Mouse (Mus musculus) spleen, postnatal 36 days (tissue): ENCODE data around the gene Gm21969.

Experiments
- DNase-seq, 2 experiments: peaks; one replicate each; pipeline ENCODE4 v3.0.0; 2022; ENCODE audit warnings: low spot score in 2 of 2, mixed read lengths in 1 of 2

Gene Gm21969

GRCm38 (mm10) chr4:139585713-139586112, 17.3 kb upstream of the Gm21969 start:
- DNase-seq, result no peak

- no peak for DNase-seq
Measured at GRCm38 (mm10) chr4:139587370-139587769, 15.6 kb upstream of the Gm21969 start.

DNA sequence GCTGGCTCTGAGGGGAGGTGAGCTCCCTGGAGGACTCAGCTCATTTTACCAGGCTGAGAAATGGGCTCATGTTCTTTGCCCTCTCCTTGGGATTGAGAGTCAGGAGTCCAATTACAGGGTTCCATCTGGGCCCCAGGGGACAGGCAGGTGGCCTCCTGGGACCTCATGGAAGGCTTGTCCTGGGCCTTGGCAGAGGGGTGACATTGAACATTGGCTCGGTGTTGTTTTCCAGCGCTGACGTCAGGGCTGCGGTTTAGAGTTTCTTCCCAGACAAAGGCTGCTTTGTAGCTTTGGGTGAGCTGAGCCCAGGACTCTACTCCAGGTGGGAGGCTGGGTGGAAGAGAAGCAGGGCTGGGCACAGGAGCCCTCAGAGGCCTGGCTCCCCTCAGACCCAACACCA, 15.2 kb upstream of the Gm21969 start:
- no peak for DNase-seq

DNA sequence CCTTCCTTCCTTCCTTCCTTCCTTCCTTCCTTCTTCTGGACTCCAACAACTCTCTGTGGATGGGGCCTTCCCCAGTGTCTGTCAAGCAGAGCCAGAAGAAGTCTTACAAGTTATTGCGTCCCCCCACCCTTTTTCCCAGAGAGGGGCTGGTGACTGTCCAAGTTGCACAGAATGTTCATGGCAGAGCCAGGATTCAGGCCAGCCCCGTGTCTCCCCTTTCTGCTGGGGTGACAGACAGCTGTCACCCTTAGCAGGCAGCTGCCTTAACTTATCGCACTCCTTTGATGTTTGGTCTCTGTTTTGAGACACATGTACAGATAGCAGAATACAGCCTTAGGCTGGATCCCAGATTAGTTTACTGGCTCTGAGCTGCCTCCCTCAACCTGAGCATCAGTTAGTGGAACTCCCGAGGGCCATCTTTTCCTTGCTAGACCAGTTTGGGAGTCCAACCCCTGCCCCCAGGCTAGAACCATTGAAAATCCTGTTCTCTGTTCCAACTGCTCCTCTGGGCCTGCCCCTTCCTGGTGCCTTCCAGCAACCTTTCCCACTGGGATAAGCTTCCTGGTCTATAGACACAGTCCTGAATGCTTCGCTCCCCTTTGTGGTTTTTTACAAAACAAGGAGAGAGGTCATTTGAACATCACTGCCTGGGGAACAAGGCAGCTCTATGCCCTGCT, 13.5 kb upstream of the Gm21969 start:
- no peak for DNase-seq

GRCm38 (mm10) chr4:139590446-139590845, 12.5 kb upstream of the Gm21969 start:
- no peak for DNase-seq

- DNase-seq, result no peak
Measured at GRCm38 (mm10) chr4:139592895-139593294, 10.1 kb upstream of the Gm21969 start.

- DNase-seq, result no peak
Measured at GRCm38 (mm10) chr4:139593383-139593782, 9.6 kb upstream of the Gm21969 start.

GRCm38 (mm10) chr4:139594062-139594461, 8.9 kb upstream of the Gm21969 start:
- no peak for DNase-seq

DNA sequence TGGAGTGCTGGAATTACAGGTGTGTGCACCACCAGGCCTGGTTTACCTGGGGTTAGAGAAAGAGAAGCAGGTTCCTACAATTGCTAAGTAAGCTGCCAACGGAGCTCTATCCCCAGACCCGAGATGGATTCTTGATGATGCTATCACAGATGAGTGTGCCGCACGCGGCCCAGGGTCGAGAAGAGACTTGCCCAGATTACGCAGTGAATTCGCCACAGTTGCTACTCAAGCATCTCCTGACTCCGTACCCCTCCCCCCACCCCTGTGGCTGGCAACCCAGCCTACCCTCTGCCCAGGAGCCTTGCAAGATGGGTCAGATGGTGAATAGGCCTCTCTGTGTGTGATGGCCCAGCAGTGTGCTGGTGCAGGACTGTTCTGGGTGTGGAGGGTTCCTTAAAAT, 6.3 kb upstream of the Gm21969 start:
- no peak for DNase-seq

GRCm38 (mm10) chr4:139597286-139598284, 5.4 kb upstream of the Gm21969 start:
- no peak for DNase-seq

- no peak for DNase-seq
Measured at GRCm38 (mm10) chr4:139598356-139598755, 4.6 kb upstream of the Gm21969 start.

DNA sequence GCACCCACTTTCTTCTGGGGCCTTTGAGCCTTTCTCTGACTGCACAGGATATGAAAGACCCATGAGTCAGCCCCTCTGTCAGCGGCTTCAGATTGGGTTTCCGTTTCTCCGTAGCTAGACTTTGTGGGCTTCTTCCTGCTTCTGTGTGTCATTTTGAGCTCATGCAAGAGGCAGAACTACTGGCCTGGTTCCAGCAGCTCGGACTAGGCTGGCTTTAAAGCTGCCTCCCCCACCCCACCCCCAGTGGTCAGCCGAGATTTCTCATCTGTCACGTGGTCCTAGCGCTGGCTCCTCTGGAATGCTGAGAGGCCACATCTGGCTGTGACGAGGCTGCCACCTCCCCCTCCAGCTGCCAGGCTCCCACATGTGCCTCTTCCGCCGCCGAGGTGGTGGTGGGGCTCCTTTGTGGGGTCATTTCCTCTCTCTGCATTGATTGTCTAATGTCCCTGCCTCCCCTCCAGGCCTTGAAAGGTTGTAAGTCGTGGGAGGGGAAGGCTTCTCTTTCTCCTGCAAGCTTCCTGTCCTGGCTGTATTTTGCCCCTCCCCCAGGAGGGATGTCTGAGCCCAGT, 4.0 kb upstream of the Gm21969 start:
- peak; percentile 60 to 67 for DNase-seq

DNA sequence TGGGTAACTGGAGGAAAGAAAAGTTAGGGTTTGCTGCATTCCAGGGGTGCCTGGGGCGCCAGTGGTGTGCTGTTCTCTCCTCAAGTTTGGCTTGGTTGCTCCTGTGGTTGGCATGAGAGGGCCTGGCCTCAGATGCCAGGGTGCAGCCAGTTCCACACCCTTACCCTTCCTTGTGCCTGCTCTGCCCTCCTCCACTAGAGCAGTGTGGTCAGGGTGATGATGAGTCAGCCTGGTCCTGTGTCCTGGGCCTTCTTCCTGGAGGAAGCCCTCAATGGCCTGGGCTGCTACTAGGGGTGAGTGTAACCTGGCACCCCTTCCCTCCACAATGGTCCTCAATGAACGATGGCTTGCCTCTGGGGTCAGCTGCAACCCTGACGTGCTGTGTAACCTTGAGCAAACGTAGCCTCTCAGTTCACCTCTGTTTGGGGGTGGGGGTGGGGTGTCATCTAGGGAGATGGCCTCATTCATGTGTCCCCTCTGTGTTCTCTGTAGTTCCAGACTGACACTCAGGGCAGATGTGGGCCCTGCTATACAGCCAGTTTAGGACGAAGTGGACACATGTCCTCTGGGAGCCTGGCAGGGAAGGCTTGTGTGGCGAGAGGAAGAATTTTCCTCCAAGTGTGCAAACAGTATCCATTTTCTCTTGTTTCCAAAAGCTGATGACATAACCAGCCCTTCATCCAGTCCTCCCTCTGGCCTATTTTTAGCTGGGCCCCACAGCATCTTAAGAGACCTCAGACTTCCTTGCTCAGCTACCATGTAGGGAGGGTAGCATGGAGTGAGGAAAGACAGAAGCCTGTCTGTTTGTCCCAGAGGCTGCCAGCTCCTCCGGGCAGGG, 1.2 kb upstream of the Gm21969 start:
- DNase-seq, result no peak

DNA sequence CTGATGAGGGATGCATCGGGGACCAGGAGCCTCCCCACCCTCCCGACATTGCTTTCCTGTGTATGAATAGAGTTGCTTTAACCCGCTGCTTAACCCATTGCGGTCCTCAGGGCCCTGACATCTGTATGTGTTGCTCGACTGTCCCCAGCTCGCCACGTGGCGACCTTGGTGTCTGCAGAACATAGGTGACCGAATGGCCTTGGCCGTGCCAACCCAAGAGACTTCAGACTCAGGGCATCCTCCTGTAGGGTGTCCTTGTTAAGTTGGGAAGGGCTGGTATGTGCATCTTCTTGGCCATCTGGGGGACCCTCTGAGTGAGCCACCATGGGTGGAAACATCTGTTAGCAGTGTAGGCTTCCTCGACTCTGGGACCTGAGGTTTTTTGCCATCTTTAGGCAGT, 2.2 kb downstream of the Gm21969 start:
- no peak for DNase-seq

DNA sequence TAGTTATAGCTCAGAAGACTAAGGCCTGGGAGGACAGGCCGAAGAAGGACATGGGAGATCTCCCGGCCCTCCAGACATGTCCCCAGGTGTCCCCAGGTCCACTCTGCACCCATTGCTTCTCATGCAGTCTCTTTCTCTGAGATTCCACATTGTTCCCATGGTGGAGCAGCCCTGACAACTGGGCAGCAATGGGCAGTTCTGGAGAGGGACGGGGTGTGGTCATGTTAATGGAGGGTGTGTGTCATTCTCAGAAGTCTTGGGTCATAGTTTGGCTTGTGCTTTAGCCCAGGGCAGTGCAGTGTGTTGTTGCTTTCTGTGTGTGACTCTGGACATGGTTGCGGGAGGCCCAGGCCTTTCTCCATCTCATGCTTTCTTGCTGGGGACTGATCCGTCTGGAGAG, 3.7 kb downstream of the Gm21969 start:
- no peak for DNase-seq

GRCm38 (mm10) chr4:139608975-139609374, 6.0 kb downstream of the Gm21969 start:
- no peak for DNase-seq

GRCm38 (mm10) chr4:139610954-139611353, 8.0 kb downstream of the Gm21969 start:
- DNase-seq, result no peak

GRCm38 (mm10) chr4:139611542-139611953, 8.6 kb downstream of the Gm21969 start:
- DNase-seq, result peak; percentile 44 to 60

DNA sequence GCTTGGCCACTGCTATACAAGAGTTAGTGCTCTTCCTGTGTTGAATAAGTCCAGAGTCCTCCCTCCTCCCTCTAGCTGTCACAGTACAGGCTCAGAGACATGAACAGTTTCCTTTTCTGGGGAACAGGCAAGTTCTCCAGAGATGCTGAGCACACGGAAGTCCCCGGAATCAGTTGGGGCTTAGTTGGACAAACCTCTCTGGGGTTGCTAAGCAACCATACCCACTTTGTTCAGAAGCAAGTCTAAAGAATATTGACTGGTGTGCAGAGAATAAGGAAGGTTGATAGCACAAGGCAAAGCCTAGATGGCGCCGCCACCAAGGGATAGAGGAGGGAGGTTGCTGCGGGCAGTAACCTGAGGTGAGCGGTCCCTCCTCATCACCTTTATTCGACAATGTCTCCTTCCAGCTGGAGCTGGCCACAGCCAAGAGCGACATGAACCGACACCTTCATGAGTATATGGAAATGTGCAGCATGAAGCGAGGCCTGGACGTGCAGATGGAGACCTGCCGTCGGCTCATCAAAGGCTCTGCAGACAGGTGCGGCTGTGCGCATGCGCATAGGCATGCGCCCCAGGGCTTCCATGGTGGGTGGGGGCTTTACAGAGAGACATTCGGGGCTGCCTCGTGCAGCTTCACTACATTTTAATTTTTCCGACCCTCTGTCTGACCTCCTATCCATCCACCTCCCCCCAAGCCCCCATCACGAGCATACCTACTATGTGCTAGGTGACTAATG, 11.7 kb downstream of the Gm21969 start:
- DNase-seq, result no peak

DNA sequence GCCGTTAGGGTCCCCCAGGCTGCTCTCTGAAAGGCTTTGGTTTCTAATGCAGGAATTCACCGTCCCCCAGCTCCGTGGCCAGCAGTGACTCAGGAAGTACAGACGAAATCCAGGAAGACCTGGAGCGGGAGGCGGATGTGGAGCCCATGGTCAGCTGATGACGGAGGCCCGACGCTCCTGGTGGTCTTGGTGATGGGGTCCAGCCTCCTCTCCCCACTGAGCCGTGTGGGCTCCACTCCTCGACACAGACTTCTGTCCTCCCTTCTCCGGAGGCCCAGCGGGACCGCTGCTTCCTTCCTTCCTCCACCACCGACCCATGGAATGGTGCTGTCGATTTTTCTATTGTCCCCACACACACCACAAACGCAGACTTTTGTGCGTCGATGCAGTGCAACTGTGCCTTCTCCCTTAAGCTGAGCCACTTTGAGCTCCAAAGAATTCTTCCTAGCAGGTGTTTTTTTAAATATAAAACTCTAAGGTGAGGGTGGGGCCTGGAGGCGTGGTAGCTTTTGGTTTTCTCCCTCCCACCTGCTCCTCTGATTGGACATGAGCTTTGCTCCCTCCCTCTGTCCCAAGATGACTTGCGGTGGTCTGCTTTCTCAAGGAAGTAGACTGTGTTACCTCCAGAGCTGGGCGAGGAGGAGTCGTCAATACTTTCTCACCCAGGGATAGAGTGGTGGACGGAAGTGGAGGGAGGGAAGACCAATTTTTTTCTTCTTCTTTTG, 13.5 kb downstream of the Gm21969 start:
- peak; percentile 81 to 86 for DNase-seq
